Mouse (Mus musculus) heart, embryonic 10.5 days (tissue): Measurements from ENCODE around the gene Chpt1. TPM values are rescaled to one million over a fixed set of nuclear protein-coding genes. Genes with fewer than 3 reads are reported as not detected.
"Not testable (repeated sequence)": the region's sequence is repeated elsewhere in the genome, so short reads cannot be mapped to it uniquely, and the experiment has no call there.

Source experiments
- DNase-seq: peaks from one replicate; pipeline ENCODE4 v3.0.0-alpha.2; 2017; ENCODE audit warnings: low spot score
- H3K27ac ChIP-seq: fragments of 300-500 bp; sonication (generic); 2 replicates; pipeline ENCODE4 v1.5.1; 2016; ENCODE audit warnings: mild to moderate bottlenecking
- H3K27me3 ChIP-seq: fragments of 300-500 bp; sonication (generic); 2 replicates; pipeline ENCODE4 v1.6.1; 2016; ENCODE audit warnings: mild to moderate bottlenecking; ENCODE audit not compliant: poor library complexity, insufficient read depth, severe bottlenecking
- H3K36me3 ChIP-seq: fragments of 300-500 bp; sonication (generic); 2 replicates; pipeline ENCODE4 v1.6.1; 2016; ENCODE audit warnings: mild to moderate bottlenecking, moderate library complexity
- H3K4me1 ChIP-seq: fragments of 300-500 bp; sonication (generic); 2 replicates; pipeline ENCODE4 v1.6.1; 2016; ENCODE audit warnings: mild to moderate bottlenecking
- H3K4me3 ChIP-seq: fragments of 300-500 bp; sonication (generic); 2 replicates; pipeline ENCODE4 v1.5.1; 2016; ENCODE audit warnings: mild to moderate bottlenecking, moderate library complexity
- H3K9me3 ChIP-seq: fragments of 300-500 bp; sonication (generic); 2 replicates; pipeline ENCODE4 v1.6.1; 2016; ENCODE audit warnings: mild to moderate bottlenecking, moderate library complexity
- WGBS: fragments of 180-500 bp; shearing (Covaris S2); methylation state at CpG from one replicate; pipeline ENCODE4 v1.1.7; 2016; 5-methylcytosine and 5-hydroxymethylcytosine counted together
- polyA plus RNA-seq: library from polyadenylated mRNA; unstranded; fragments of >200 nt; fragmentation: Nextera tagmentation; extraction: Ambion mirVana; gene quantifications from 2 replicates; pipeline ENCODE4 v1.2.1, GENCODE M21; 2016

Chpt1 gene
- polyA plus RNA-seq = 15.8 and 27.4 TPM in 2 replicates

- peak within 1 kb of the TSS; percentile 82 for H3K4me3 ChIP-seq
- no peaks in the 10 kb centered on the region for H3K36me3 ChIP-seq
- peak within 1 kb of the TSS; percentile 90 for H3K27ac ChIP-seq
- peak; percentile 93 for DNase-seq
- 1% methylated on average over 57 of the region's 80 CpGs for WGBS
- peaks cover 36% of the 10 kb centered on the region for H3K4me1 ChIP-seq
- no peaks in the 10 kb centered on the region for H3K27me3 ChIP-seq
- no peaks in the 10 kb centered on the region for H3K9me3 ChIP-seq
Observed at GRCm38 (mm10) chr10:88503421-88504314, at the start of gene Chpt1. Gene Chpt1 (minus strand): TSS chr10:88504073.

DNA sequence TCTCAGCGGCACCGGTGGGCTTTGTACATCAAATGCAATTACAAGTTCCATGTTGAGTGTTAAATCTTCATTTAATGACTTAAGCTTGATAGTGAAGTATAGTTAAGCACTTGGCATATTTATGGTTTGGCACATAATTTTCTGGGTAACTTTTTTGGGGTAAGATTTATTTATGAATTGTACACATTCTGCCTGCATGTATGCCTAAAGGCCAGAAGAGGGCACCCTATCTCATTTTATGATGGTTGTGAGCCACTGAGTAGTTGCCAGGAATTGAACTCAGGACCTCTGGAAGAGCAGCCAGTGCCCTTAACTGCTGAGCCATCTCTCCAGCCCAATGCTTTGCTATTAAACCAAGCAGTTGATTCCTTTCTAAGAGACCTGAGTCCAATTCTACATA lies 48.9 kb upstream of the Chpt1 start:
- no peaks in the 10 kb centered on the region for H3K27me3 ChIP-seq
- H3K4me3 ChIP-seq = no peak overlapping the region
- WGBS = 95% methylated on average over 2 of the region's 2 CpGs
- H3K4me1 ChIP-seq = peaks cover 4% of the 10 kb centered on the region
- no peaks in the 10 kb centered on the region for H3K36me3 ChIP-seq
- no peak overlapping the region for H3K27ac ChIP-seq
- no peaks in the 10 kb centered on the region for H3K9me3 ChIP-seq
- DNase-seq = no peak

GRCm38 (mm10) chr10:88550225-88550624 lies 46.4 kb upstream of the Chpt1 start:
- Histone ChIP-seq H3K9me3 (no peaks in the 10 kb centered on the region), H3K4me1 (peaks cover 7% of the 10 kb centered on the region), H3K36me3 (no peaks in the 10 kb centered on the region), H3K27ac (no peak overlapping the region), H3K27me3 (no peaks in the 10 kb centered on the region), H3K4me3 (no peak overlapping the region)
- no peak for DNase-seq
- WGBS = 75% methylated on average over 3 of the region's 3 CpGs

DNA sequence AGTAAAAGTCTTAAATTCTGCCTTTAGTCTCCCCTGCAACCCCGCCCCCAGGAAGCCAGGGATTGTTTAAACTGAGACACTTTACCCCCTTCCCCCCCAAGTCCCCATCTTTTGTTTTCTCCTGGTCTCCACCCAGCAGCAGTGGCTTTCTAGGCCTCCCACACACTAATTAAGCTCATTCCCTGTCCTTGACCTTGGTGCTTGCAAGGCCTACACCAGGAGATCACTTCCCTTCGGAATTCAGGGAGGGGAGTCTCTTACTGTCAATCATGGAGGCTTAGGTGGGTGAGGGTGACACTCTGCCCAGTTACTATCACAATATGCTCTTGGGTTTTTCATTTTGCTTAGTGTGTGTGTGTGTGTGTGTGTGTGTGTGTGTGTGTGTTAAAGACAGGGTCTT lies 43.8 kb upstream of the Chpt1 start:
- no peaks in the 10 kb centered on the region for H3K9me3 ChIP-seq
- H3K27ac ChIP-seq = no peak overlapping the region
- no peaks in the 10 kb centered on the region for H3K36me3 ChIP-seq
- no peak overlapping the region for H3K4me3 ChIP-seq
- 45% methylated on average over 2 of the region's 2 CpGs for WGBS
- H3K4me1 ChIP-seq = peaks cover 7% of the 10 kb centered on the region
- no peaks in the 10 kb centered on the region for H3K27me3 ChIP-seq
- no peak for DNase-seq

DNA sequence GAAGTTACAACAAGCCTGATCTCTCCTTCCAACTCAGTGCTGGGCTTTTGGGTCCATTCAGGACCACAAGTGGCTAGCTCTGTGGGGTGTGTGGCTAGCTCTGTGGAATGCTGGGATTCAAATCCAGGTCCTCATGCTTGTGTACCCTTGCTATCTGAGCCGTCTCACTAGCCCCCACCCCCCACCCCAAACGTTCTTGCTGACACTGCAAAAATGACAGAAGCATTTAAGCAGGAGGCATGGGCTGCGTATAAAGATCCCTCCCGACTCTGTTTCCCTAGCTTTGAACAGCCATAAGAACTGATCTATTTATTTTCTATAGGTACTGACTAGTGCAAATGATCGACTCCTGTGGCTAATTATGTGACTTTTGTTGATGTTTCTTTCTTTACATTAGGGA lies 26.8 kb upstream of the Chpt1 start:
- no peak for DNase-seq
- Histone ChIP-seq H3K36me3 (no peaks in the 10 kb centered on the region), H3K27ac (no peak overlapping the region), H3K27me3 (no peaks in the 10 kb centered on the region), H3K4me3 (no peak overlapping the region), H3K4me1 (no peaks in the 10 kb centered on the region), H3K9me3 (no peaks in the 10 kb centered on the region)
- 67% methylated on average over 5 of the region's 5 CpGs for WGBS

- H3K4me3 ChIP-seq = no peak overlapping the region
- no peak for DNase-seq
- WGBS = 84% methylated on average over 2 of the region's 2 CpGs
- H3K36me3 ChIP-seq = no peaks in the 10 kb centered on the region
- H3K4me1 ChIP-seq = no peaks in the 10 kb centered on the region
- no peaks in the 10 kb centered on the region for H3K27me3 ChIP-seq
- H3K27ac ChIP-seq = no peak overlapping the region
- H3K9me3 ChIP-seq = no peaks in the 10 kb centered on the region
Observed at GRCm38 (mm10) chr10:88524016-88524415, 20.1 kb upstream of the Chpt1 start.

GRCm38 (mm10) chr10:88523212-88523611 lies 19.3 kb upstream of the Chpt1 start:
- no peaks in the 10 kb centered on the region for H3K9me3 ChIP-seq
- 72% methylated on average over 1 of the region's 1 CpGs for WGBS

DNA sequence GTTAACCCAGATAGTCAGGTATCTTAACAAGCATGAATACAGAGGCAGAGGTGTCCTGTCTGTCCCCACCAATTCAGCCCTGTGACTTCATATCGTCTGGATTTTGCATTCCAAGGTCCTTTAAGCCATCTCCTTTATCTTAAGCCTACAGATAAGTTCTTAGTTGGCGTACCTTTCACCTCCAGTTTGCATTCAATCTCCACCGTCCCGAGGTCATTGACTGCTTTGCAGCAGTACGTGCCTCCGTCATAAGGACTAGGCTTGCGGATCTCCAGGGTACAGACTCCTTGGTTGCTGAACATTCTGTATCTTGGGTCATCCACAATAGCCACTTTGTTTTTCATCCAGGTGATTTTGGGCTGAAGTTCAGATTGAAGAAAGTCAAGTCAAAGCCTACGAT lies 18.9 kb upstream of the Chpt1 start:
- no peak for DNase-seq

More at GRCm38 (mm10) chr10:88523212-88523611, 19.3 kb upstream of the Chpt1 start:
- no peaks in the 10 kb centered on the region for H3K27me3 ChIP-seq
- no peak for DNase-seq
- no peaks in the 10 kb centered on the region for H3K4me1 ChIP-seq
- no peak overlapping the region for H3K4me3 ChIP-seq
- no peak overlapping the region for H3K27ac ChIP-seq
- H3K36me3 ChIP-seq = no peaks in the 10 kb centered on the region

GRCm38 (mm10) chr10:88515049-88515448 lies 11.2 kb upstream of the Chpt1 start:
- not testable (repeated sequence) for H3K9me3 ChIP-seq, H3K36me3 ChIP-seq, H3K27ac ChIP-seq, H3K4me3 ChIP-seq, H3K4me1 ChIP-seq, H3K27me3 ChIP-seq, DNase-seq
- WGBS = 87% methylated on average over 7 of the region's 7 CpGs

More for the DNA sequence above, 18.9 kb upstream of the Chpt1 start:
- WGBS = 70% methylated on average over 8 of the region's 8 CpGs
- Histone ChIP-seq H3K27ac (no peak overlapping the region), H3K4me1 (no peaks in the 10 kb centered on the region), H3K27me3 (no peaks in the 10 kb centered on the region), H3K4me3 (no peak overlapping the region), H3K9me3 (no peaks in the 10 kb centered on the region), H3K36me3 (no peaks in the 10 kb centered on the region)

DNA sequence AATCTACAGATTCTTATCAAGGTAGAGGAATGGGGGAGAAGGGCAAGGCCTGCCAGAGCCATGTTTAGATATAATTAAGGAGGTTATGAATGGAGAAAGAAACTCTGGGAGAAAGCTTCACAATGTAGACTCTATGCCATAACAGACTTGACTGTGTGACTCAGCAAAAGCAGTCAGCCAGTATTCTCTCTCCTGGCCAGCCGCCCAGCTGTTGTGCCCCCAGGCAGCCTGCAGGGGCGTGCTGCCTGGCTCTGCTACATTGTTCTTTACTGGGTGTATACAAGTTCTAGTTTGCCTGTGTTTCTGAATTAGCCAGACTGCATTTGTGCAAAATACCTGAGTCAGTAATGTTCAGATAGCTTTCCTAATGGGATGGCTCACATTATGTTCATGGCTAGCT lies 10.6 kb upstream of the Chpt1 start:
- Histone ChIP-seq H3K4me1 (peaks cover 8% of the 10 kb centered on the region; the same call in 1 of the 2 replicates), H3K27me3 (no peaks in the 10 kb centered on the region), H3K36me3 (no peaks in the 10 kb centered on the region), H3K4me3 (no peak overlapping the region), H3K27ac (no peak overlapping the region), H3K9me3 (no peaks in the 10 kb centered on the region)
- no peak for DNase-seq
- WGBS = 57% methylated on average over 2 of the region's 2 CpGs

GRCm38 (mm10) chr10:88513574-88514135 lies 9.8 kb upstream of the Chpt1 start:
- Histone ChIP-seq H3K27me3 (no peaks in the 10 kb centered on the region), H3K27ac (no peak overlapping the region), H3K36me3 (no peaks in the 10 kb centered on the region), H3K4me3 (no peak overlapping the region), H3K4me1 (peaks cover 8% of the 10 kb centered on the region; the same call in 1 of the 2 replicates), H3K9me3 (no peaks in the 10 kb centered on the region)
- DNase-seq = no peak
- 70% methylated on average over 8 of the region's 8 CpGs for WGBS

- Histone ChIP-seq H3K9me3 (no peaks in the 10 kb centered on the region), H3K4me3 (no peak overlapping the region), H3K27ac (no peak overlapping the region; the same call in 1 of the 2 replicates), H3K27me3 (no peaks in the 10 kb centered on the region), H3K36me3 (no peaks in the 10 kb centered on the region), H3K4me1 (peaks cover 8% of the 10 kb centered on the region; the same call in 1 of the 2 replicates)
- 91% methylated on average over 9 of the region's 9 CpGs for WGBS
- DNase-seq = no peak
Observed at GRCm38 (mm10) chr10:88511355-88511754, 7.5 kb upstream of the Chpt1 start.

DNA sequence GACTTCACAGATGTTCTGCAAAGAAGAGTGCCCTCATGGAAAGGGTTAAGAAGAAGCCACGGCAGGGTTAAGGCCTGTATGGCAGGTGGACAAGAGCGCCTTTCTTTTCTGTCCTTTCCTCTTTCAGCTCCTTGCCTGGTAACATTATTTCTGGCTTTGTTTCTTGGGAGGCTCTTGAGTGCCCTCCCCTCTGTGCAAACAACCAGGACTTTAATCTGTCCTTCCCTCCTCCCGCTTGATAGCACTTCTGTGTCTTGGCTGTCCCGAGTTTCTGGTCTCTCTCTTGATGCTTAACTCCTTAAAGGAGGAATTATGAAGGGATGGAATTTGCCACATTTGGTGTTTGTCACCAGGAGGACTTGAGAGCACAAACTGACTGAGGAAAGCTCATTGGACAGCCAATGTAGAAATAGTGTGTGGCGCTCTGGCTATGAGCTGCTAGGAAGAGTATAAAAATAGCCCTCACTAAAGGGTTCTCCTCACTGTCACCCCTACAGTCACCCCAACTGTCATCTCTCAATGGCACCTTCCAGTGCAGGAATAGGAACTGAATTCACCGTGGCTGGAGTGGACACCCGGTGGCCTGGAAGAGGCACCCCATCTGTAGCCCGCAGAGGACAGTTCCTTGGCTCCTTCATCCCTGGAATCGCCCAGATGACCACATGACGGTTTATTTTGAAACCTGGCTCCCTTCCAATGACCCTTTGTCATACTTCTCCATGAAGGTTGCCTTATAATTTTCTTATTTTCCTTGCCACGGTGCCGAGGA lies 6.8 kb upstream of the Chpt1 start:
- Histone ChIP-seq H3K27me3 (no peaks in the 10 kb centered on the region), H3K36me3 (no peaks in the 10 kb centered on the region), H3K4me3 (peak overlapping the region; percentile 2; the same call in 1 of the 2 replicates), H3K4me1 (peaks cover 9% of the 10 kb centered on the region; the same call in 1 of the 2 replicates), H3K9me3 (no peaks in the 10 kb centered on the region), H3K27ac (peak overlapping the region; percentile 67)
- no peak for DNase-seq
- WGBS = 57% methylated on average over 12 of the region's 12 CpGs
